Mouse (Mus musculus): ENCODE measurements around the gene Nisch. TPM values are rescaled to one million over a fixed set of nuclear protein-coding genes. Genes with fewer than 3 reads are reported as not detected.

The Nisch gene
- total and polyA plus RNA-seq, 3 experiments: 46.3 to 180 (median 85.2) TPM

DNA sequence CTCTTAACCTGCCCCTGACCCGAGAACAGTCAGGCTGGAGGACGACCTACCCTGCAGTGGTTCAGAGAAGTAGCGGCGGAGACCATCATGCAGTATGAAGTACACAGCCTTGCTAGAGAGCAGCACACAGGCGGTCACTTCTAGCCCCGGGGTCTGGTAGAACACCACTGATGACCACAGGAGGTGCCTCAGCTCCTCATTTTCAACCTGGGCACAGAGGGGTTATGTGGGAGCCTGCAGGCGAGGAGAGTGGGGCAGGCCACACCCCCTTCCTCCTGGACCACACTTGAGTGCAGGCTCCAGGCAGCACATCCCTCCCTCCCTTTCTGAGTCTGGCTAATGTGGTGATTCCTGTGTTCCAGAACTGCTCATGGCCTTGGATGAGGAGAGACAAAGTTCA, 43.2 kb downstream of the Nisch start:
- no peak overlapping the region for H3K27ac ChIP-seq (ENCODE audit: insufficient read depth, low read depth)
- no peaks in the 10 kb centered on the region for H3K27me3 ChIP-seq (replicated peaks)
- no peak for TF ChIP-seq MXI1 (IDR thresholded peaks at IDR 0.05; ENCODE audit: low read depth, low read length)
- TF ChIP-seq E2F4 (IDR thresholded peaks at IDR 0.05; ENCODE audit: insufficient replicate concordance, low read depth, low read length): no peak
- no peak for TF ChIP-seq ELF1 (IDR thresholded peaks at IDR 0.05; ENCODE audit: low read depth, low read length)
- TF ChIP-seq CTCF (conservative IDR thresholded peaks at IDR 0.05 in 1 of 2, IDR thresholded peaks at IDR 0.05 in 1 of 2; ENCODE audit: low read depth in 2 of 2, low read length in 2 of 2): no peak
- TF ChIP-seq MEF2A (IDR thresholded peaks at IDR 0.05; ENCODE audit: borderline replicate concordance, low read depth, low read length): no peak
- no peak for TF ChIP-seq HCFC1 (IDR thresholded peaks at IDR 0.05; ENCODE audit: low read depth, low read length)
- TF ChIP-seq POLR2AphosphoS2 (IDR thresholded peaks at IDR 0.05; ENCODE audit: low read depth, low read length): no peak
- TF ChIP-seq SMC3 (IDR thresholded peaks at IDR 0.05; ENCODE audit: low read depth, low read length): no peak
- TF ChIP-seq CHD2 (IDR thresholded peaks at IDR 0.05; ENCODE audit: low read length): no peak
- TF ChIP-seq RCOR1 (conservative IDR thresholded peaks at IDR 0.05; ENCODE audit: low read depth, low read length): no peak
- no peak for TF ChIP-seq ETS1 (conservative IDR thresholded peaks at IDR 0.05; ENCODE audit: low read depth, low read length)
- no peak for TF ChIP-seq MAX (IDR thresholded peaks at IDR 0.05; ENCODE audit: low read length)
- TF ChIP-seq NELFE (IDR thresholded peaks at IDR 0.05; ENCODE audit: low read depth, low read length): no peak
- dilution Hi-C loops (cut with MboI; ENCODE audit: extremely low pct_ligation_motif_present, extremely low pct_unique_long_range_greater_than_20kb, low sequenced_read_pairs): no loop called here
- H3K4me2 ChIP-seq (ENCODE audit: insufficient read depth, low read depth, poor library complexity, severe bottlenecking): no peak overlapping the region
- no peaks in the 10 kb centered on the region for H3K79me2 ChIP-seq (replicated peaks; ENCODE audit: control insufficient read depth, extremely low read depth, insufficient read depth, poor library complexity, severe bottlenecking)
- H3K9ac ChIP-seq (ENCODE audit: insufficient read depth, low read depth): no peak overlapping the region
- no peaks in the 10 kb centered on the region for H3K9me3 ChIP-seq (replicated peaks; ENCODE audit: low read length)
- H3K4me1 ChIP-seq (ENCODE audit: control insufficient read depth in 1 of 2, insufficient read depth in 2 of 2): peaks cover 6 to 21% of the 10 kb centered on the region in 2 experiments; a peak in 2 of 4 replicates
- no peak for DNase-seq (ENCODE audit: extremely low read depth)
- in situ Hi-C loops (cut with MboI; ENCODE audit: low pct_ligation_motif_present, low pct_unique_long_range_greater_than_20kb, low sequenced_read_pairs): no loop called here
- H3K4me3 ChIP-seq (replicated peaks in 1 of 3; ENCODE audit: low read depth in 2 of 3, low read length in 2 of 3, poor library complexity in 1 of 3): no peak overlapping the region
- peaks cover 74 to 83% of the 10 kb centered on the region in 2 experiments for H3K36me3 ChIP-seq (replicated peaks in 1 of 2; ENCODE audit: control insufficient read depth in 1 of 2, insufficient read depth in 1 of 2, low read length in 1 of 2)

DNA sequence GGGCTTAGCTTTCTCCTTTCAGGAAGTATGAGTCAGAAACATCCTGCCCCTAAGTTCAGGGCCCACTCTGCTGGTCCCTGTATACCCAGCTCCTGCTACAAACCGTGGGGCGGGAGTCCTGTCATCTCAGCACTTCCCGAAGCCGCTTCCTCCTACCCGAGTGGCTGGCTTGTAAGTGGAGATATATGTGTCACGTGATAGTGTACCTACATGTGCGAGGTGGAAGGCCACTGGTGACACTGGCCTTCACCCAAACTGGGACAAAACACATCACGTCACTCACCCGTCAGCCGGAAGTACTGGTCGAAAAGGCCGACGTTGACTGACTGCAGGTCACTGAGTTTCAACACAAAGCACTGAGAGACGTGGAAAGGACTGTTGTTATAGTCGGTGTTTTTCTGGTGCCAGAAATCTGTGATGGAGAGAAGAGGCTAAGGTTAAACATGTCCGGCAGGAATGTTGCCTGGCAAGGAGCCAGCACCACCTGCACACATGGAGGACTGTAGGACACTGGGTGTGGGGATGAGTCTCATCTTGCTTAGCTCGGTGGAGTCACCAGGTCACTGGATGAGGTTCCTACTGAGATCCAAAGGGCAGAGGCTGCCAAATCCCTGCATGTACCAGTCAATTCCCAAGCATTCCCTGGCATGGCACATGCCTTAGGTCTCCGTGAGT, 43.8 kb downstream of the Nisch start:
- peaks cover 6 to 21% of the 10 kb centered on the region in 2 experiments; a peak in 2 of 4 replicates for H3K4me1 ChIP-seq (ENCODE audit: control insufficient read depth in 1 of 2, insufficient read depth in 2 of 2)
- in situ Hi-C loops (cut with MboI; ENCODE audit: low pct_ligation_motif_present, low pct_unique_long_range_greater_than_20kb, low sequenced_read_pairs): no loop called here

More for the DNA sequence above, 43.8 kb downstream of the Nisch start:
- DNase-seq (ENCODE audit: extremely low read depth): no peak
- Histone ChIP-seq H3K27me3 (replicated peaks) (no peaks in the 10 kb centered on the region), H3K27ac (ENCODE audit: insufficient read depth, low read depth) (no peak overlapping the region), H3K4me2 (ENCODE audit: insufficient read depth, low read depth, poor library complexity, severe bottlenecking) (no peak overlapping the region), H3K9ac (ENCODE audit: insufficient read depth, low read depth) (no peak overlapping the region), H3K4me3 (replicated peaks in 1 of 3; ENCODE audit: low read depth in 2 of 3, low read length in 2 of 3, poor library complexity in 1 of 3) (no peak overlapping the region), H3K9me3 (replicated peaks; ENCODE audit: low read length) (no peaks in the 10 kb centered on the region), H3K79me2 (replicated peaks; ENCODE audit: control insufficient read depth, extremely low read depth, insufficient read depth, poor library complexity, severe bottlenecking) (no peaks in the 10 kb centered on the region), H3K36me3 (replicated peaks in 1 of 2; ENCODE audit: control insufficient read depth in 1 of 2, insufficient read depth in 1 of 2, low read length in 1 of 2) (peaks cover 74 to 79% of the 10 kb centered on the region in 2 experiments)
- dilution Hi-C loops (cut with MboI; ENCODE audit: extremely low pct_ligation_motif_present, extremely low pct_unique_long_range_greater_than_20kb, low sequenced_read_pairs): no loop called here
- TF ChIP-seq JUN (IDR thresholded peaks at IDR 0.05; ENCODE audit: insufficient read depth, low read depth, low read length) (no peak), MAZ (IDR thresholded peaks at IDR 0.05; ENCODE audit: low read depth, low read length) (no peak), E2F4 (IDR thresholded peaks at IDR 0.05; ENCODE audit: insufficient replicate concordance, low read depth, low read length) (no peak), RAD21 (IDR thresholded peaks at IDR 0.05; ENCODE audit: low read depth, low read length) (no peak), CHD2 (IDR thresholded peaks at IDR 0.05; ENCODE audit: low read length) (no peak), UBTF (IDR thresholded peaks at IDR 0.05; ENCODE audit: low read depth, low read length) (no peak), BHLHE40 (IDR thresholded peaks at IDR 0.05; ENCODE audit: low read depth, low read length) (no peak), SIN3A (IDR thresholded peaks at IDR 0.05; ENCODE audit: low read length) (no peak), USF1 (IDR thresholded peaks at IDR 0.05; ENCODE audit: low read depth, low read length) (no peak), MAFK (IDR thresholded peaks at IDR 0.05; ENCODE audit: insufficient replicate concordance, low read length) (no peak), PAX5 (IDR thresholded peaks at IDR 0.05; ENCODE audit: low read length) (no peak), ZMIZ1 (IDR thresholded peaks at IDR 0.05; ENCODE audit: low read depth, low read length) (no peak), CTCF (conservative IDR thresholded peaks at IDR 0.05 in 1 of 2, IDR thresholded peaks at IDR 0.05 in 1 of 2; ENCODE audit: low read depth in 2 of 2, low read length in 2 of 2) (no peak), MAX (IDR thresholded peaks at IDR 0.05; ENCODE audit: low read length) (no peak), MXI1 (IDR thresholded peaks at IDR 0.05; ENCODE audit: low read depth, low read length) (no peak)
